Mouse (Mus musculus): ENCODE data around the gene Fcho2. TPM values are rescaled to one million over a fixed set of nuclear protein-coding genes. Genes with fewer than 3 reads are reported as not detected.

The Fcho2 gene
- polyA plus RNA-seq, 1 experiment from 2014 or later, result 42.7 TPM

DNA sequence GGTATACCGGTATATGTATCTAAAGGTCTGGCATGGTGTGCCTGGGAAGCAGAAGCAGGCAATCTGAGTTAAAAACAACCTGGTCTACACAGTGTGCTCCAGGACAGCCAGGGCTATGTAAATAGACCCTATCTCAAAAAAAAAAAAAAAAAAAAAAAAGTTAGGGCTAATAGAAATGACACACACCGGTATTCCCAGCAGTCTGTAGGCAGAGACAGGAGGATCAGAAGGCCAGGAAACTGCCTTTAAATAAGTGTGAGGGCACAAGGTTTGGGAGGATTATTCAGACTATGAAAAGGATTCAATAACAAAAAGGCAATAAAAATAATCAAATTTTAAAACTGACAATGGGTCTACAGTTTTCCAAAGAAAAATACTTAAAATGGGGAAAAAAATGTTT is 2.1 kb downstream of the Fcho2 start:
- no peak overlapping the region for H3K27ac ChIP-seq (ENCODE audit: low read length)
- ATAC-seq (ENCODE audit: insufficient read depth, low FRiP score), result no peak
- no peak overlapping the region for H3K4me3 ChIP-seq (replicated peaks; ENCODE audit: low read length)
- no peaks in the 10 kb centered on the region for H3K9me3 ChIP-seq (replicated peaks; ENCODE audit: control insufficient read depth, low read length)
- WGBS, result 66% methylated on average over 2 of the region's 2 CpGs
- no peaks in the 10 kb centered on the region for H3K36me3 ChIP-seq (ENCODE audit: control insufficient read depth, insufficient read depth, low read length)
- no peaks in the 10 kb centered on the region for H3K27me3 ChIP-seq (ENCODE audit: control insufficient read depth, insufficient read depth, low read length)
- no peak overlapping the region for H3K9ac ChIP-seq (ENCODE audit: low read length)
- H3K4me1 ChIP-seq (ENCODE audit: control insufficient read depth, insufficient read depth, low read length), result peaks cover 7% of the 10 kb centered on the region
- H3K4me2 ChIP-seq (ENCODE audit: low read depth, low read length), result peak overlapping the region; percentile 67

DNA sequence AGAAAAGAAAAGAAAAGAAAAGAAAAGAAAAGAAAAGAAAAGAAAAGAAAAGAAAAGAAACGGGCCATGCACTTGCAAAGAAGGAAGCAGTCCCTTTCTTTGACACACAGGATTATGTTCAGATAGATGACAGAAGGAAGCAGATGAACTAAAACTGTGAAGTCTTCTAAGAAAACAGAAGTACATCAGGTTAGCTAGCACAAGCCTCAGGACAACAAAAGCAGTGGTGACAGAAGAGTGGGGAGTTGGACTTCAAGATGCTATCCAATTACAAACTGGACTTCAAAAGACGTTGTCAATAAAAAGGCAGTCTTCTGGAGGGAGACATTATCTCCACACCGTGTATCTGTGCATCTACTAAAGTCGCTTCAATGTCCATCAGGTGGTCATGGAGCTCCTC is 3.0 kb downstream of the Fcho2 start:
- Histone ChIP-seq H3K9me3 (replicated peaks; ENCODE audit: control insufficient read depth, low read length) (no peaks in the 10 kb centered on the region), H3K36me3 (ENCODE audit: control insufficient read depth, insufficient read depth, low read length) (no peaks in the 10 kb centered on the region), H3K27me3 (ENCODE audit: control insufficient read depth, insufficient read depth, low read length) (no peaks in the 10 kb centered on the region), H3K4me1 (ENCODE audit: control insufficient read depth, insufficient read depth, low read length) (peaks cover 7% of the 10 kb centered on the region), H3K9ac (ENCODE audit: low read length) (no peak overlapping the region), H3K4me3 (replicated peaks; ENCODE audit: low read length) (no peak overlapping the region), H3K4me2 (ENCODE audit: low read depth, low read length) (no peak overlapping the region), H3K27ac (ENCODE audit: low read length) (no peak overlapping the region)
- ATAC-seq (ENCODE audit: insufficient read depth, low FRiP score), result no peak
- WGBS, result 65% methylated on average over 4 of the region's 4 CpGs

DNA sequence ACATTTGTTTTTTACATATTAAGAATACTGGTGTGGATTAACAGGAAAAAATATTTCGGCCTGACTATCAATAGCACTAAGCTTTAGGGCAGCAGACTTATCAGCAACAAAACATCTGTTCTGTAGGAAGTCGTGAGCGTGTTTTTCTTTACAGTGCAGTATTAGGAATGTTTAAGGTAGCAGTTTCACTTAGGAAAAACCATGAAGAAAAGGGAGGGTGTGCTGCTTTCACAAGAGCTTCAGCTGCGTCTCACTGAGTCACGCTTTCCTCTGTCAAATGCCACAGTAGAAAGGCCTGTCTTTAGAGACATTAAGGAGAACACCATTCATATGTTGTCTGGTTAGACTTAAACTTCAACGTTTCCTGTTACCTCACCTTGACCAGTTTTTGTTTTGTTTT is 5.1 kb downstream of the Fcho2 start:
- H3K27me3 ChIP-seq (ENCODE audit: control insufficient read depth, insufficient read depth, low read length), result no peaks in the 10 kb centered on the region
- H3K4me1 ChIP-seq (ENCODE audit: control insufficient read depth, insufficient read depth, low read length), result peaks cover 2% of the 10 kb centered on the region; the same call in 1 of the 2 replicates
- H3K4me3 ChIP-seq (replicated peaks; ENCODE audit: low read length), result no peak overlapping the region
- ATAC-seq (ENCODE audit: insufficient read depth, low FRiP score), result no peak
- 33% methylated on average over 6 of the region's 6 CpGs for WGBS
- peak overlapping the region; percentile 21; the same call in 1 of the 2 replicates for H3K4me2 ChIP-seq (ENCODE audit: low read depth, low read length)
- H3K9me3 ChIP-seq (replicated peaks; ENCODE audit: control insufficient read depth, low read length), result no peaks in the 10 kb centered on the region
- no peak overlapping the region for H3K9ac ChIP-seq (ENCODE audit: low read length)
- H3K27ac ChIP-seq (ENCODE audit: low read length), result peak overlapping the region; percentile 34; the same call in 1 of the 2 replicates
- peaks cover under 1% of the 10 kb centered on the region; the same call in 1 of the 2 replicates for H3K36me3 ChIP-seq (ENCODE audit: control insufficient read depth, insufficient read depth, low read length)

DNA sequence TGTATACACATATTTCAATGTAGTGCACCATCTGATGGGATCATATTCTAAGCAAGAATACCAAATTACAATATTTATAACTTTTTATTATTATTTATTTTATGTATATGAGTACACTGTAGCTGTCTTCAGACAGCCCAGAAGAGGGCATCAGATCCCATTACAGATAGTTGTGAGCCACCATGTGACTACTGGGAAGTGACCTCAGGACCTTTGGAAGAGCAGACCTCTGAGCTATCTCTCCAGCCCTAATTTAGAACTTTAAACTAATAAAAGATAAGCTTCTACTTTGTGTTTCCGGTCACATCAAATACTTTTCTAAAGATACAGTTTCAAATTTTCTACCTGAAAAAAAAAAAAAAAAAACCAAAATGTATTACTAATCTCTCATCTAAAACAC is 6.2 kb downstream of the Fcho2 start:
- Histone ChIP-seq H3K9ac (ENCODE audit: low read length) (no peak overlapping the region), H3K27ac (ENCODE audit: low read length) (no peak overlapping the region), H3K9me3 (replicated peaks; ENCODE audit: control insufficient read depth, low read length) (no peaks in the 10 kb centered on the region), H3K4me2 (ENCODE audit: low read depth, low read length) (no peak overlapping the region), H3K27me3 (ENCODE audit: control insufficient read depth, insufficient read depth, low read length) (no peaks in the 10 kb centered on the region), H3K4me1 (ENCODE audit: control insufficient read depth, insufficient read depth, low read length) (peaks cover 2% of the 10 kb centered on the region; the same call in 1 of the 2 replicates), H3K4me3 (replicated peaks; ENCODE audit: low read length) (no peak overlapping the region), H3K36me3 (ENCODE audit: control insufficient read depth, insufficient read depth, low read length) (peaks cover 3% of the 10 kb centered on the region; the same call in 1 of the 2 replicates)
- ATAC-seq (ENCODE audit: insufficient read depth, low FRiP score), result no peak
- 83% methylated on average over 1 of the region's 1 CpGs for WGBS

DNA sequence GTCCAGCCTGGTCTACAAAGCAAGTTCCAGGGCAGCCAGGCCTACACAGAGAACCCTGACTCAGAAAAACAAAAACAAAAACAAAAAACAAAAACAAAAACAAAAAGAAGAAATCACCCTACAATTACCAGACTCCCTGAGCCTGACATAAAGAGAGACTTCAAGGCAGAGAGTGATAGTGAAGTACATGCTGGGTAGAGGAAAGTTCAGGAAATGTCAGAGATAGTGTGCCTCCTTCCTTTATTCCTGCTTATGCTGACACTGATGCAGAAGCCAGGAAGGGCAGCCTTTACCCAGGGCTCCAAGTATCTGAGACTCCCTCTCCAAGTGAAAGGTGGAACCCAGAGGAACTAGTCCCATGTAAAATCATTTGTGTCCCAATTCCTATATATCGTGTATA is 10.8 kb downstream of the Fcho2 start:
- 89% methylated on average over 1 of the region's 1 CpGs for WGBS
- peaks cover 17% of the 10 kb centered on the region for H3K36me3 ChIP-seq (ENCODE audit: control insufficient read depth, insufficient read depth, low read length)
- no peak overlapping the region for H3K4me3 ChIP-seq (replicated peaks; ENCODE audit: low read length)
- no peak overlapping the region for H3K27ac ChIP-seq (ENCODE audit: low read length)
- H3K9ac ChIP-seq (ENCODE audit: low read length), result no peak overlapping the region
- no peaks in the 10 kb centered on the region for H3K27me3 ChIP-seq (ENCODE audit: control insufficient read depth, insufficient read depth, low read length)
- 0 out of 2 replicates have a peak, but pooled peaks cover 4% of the 10 kb centered on the region for H3K9me3 ChIP-seq (replicated peaks; ENCODE audit: control insufficient read depth, low read length)
- no peaks in the 10 kb centered on the region for H3K4me1 ChIP-seq (ENCODE audit: control insufficient read depth, insufficient read depth, low read length)
- ATAC-seq (ENCODE audit: insufficient read depth, low FRiP score), result no peak
- no peak overlapping the region for H3K4me2 ChIP-seq (ENCODE audit: low read depth, low read length)

DNA sequence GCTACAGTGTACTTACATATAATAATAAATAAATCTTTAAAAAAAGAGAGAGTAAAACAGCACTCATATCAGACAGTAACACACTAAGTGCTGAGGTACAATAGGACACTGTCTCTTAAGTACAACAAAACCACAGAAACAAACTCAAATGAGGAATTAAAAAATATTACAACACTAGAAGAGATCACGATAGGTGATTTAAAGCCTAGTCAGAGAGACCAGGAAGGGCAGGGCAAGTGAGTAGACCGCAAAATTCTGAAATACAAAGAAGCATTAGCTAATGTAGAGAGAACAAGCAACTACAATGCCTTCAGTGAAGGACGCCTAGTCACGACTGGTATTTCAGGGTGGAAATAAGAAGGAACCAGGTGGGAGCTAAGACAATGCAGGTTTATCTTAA is 11.6 kb downstream of the Fcho2 start:
- Histone ChIP-seq H3K4me3 (replicated peaks; ENCODE audit: low read length) (no peak overlapping the region), H3K27ac (ENCODE audit: low read length) (no peak overlapping the region), H3K36me3 (ENCODE audit: control insufficient read depth, insufficient read depth, low read length) (peaks cover 17% of the 10 kb centered on the region), H3K4me2 (ENCODE audit: low read depth, low read length) (no peak overlapping the region), H3K4me1 (ENCODE audit: control insufficient read depth, insufficient read depth, low read length) (no peaks in the 10 kb centered on the region), H3K9me3 (replicated peaks; ENCODE audit: control insufficient read depth, low read length) (0 out of 2 replicates have a peak, but pooled peaks cover 4% of the 10 kb centered on the region), H3K9ac (ENCODE audit: low read length) (no peak overlapping the region), H3K27me3 (ENCODE audit: control insufficient read depth, insufficient read depth, low read length) (no peaks in the 10 kb centered on the region)
- no peak for ATAC-seq (ENCODE audit: insufficient read depth, low FRiP score)
- WGBS, result 75% methylated on average over 4 of the region's 4 CpGs

DNA sequence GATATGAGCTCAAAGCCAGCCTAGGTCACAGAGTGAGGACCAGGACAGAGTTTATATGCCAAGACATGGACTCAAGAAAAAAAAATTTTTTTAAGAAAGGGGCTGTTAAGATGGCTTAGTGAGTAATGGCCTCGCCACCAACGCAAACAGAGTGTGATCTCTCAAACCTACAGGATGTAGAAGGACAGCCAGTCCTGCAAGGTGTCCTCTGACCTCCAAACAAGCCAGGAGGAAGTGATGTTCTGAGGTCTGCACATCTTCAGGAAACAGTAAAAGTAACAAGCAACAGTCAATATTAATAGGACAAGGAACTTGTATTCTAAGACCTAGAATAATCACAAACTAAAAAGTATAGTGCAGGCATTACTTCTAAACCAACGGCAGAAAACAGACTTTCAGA is 12.3 kb downstream of the Fcho2 start:
- Histone ChIP-seq H3K4me2 (ENCODE audit: low read depth, low read length) (no peak overlapping the region), H3K9ac (ENCODE audit: low read length) (no peak overlapping the region), H3K4me3 (replicated peaks; ENCODE audit: low read length) (no peak overlapping the region), H3K9me3 (replicated peaks; ENCODE audit: control insufficient read depth, low read length) (0 out of 2 replicates have a peak, but pooled peaks cover 4% of the 10 kb centered on the region), H3K27ac (ENCODE audit: low read length) (no peak overlapping the region), H3K4me1 (ENCODE audit: control insufficient read depth, insufficient read depth, low read length) (no peaks in the 10 kb centered on the region), H3K36me3 (ENCODE audit: control insufficient read depth, insufficient read depth, low read length) (peaks cover 17% of the 10 kb centered on the region), H3K27me3 (ENCODE audit: control insufficient read depth, insufficient read depth, low read length) (no peaks in the 10 kb centered on the region)
- WGBS, result 80% methylated on average over 3 of the region's 3 CpGs
- no peak for ATAC-seq (ENCODE audit: insufficient read depth, low FRiP score)

DNA sequence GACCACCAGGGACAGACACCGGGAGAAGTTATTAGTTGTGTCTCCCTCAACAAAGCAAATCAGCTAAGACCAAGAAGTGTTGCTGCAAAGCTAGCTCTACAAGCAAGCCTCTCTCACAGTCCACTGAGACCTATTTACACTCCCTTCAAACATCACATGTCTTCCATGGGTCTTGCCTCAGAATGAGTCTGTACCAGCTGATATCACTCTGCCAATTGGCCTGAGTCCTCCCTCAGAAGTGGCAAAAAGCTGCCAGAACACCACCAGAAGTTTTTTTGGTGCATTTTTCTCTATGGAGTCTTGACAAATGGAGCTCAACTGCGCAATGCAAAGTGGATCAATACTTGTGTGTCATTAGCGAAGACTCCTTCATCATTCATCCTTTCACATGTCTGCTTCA is 19.7 kb downstream of the Fcho2 start:
- no peak overlapping the region for H3K9ac ChIP-seq (ENCODE audit: low read length)
- no peaks in the 10 kb centered on the region for H3K4me1 ChIP-seq (ENCODE audit: control insufficient read depth, insufficient read depth, low read length)
- peaks cover 16% of the 10 kb centered on the region for H3K36me3 ChIP-seq (ENCODE audit: control insufficient read depth, insufficient read depth, low read length)
- 91% methylated on average over 3 of the region's 3 CpGs for WGBS
- no peak overlapping the region for H3K27ac ChIP-seq (ENCODE audit: low read length)
- H3K9me3 ChIP-seq (replicated peaks; ENCODE audit: control insufficient read depth, low read length), result 0 out of 2 replicates have a peak, but pooled peaks cover 2% of the 10 kb centered on the region
- H3K27me3 ChIP-seq (ENCODE audit: control insufficient read depth, insufficient read depth, low read length), result no peaks in the 10 kb centered on the region
- no peak overlapping the region for H3K4me2 ChIP-seq (ENCODE audit: low read depth, low read length)
- no peak for ATAC-seq (ENCODE audit: insufficient read depth, low FRiP score)
- H3K4me3 ChIP-seq (replicated peaks; ENCODE audit: low read length), result no peak overlapping the region

DNA sequence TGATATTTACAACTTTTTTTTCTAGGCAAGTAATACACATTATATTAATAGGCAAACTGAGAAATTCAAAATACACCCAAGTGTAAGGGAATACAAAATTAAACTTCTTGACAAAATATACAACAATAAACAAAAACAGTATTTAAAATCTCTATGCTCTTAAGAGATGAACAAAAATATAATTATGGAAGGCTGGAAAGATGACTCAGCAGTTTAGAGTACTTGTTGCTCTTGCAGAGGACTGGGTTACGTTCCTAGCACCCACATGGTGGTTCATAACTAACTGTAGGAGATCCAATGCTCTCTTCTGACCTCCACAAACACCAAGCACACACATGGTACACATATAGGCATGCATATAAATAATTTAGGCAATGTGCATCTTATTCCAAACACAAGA is 22.4 kb downstream of the Fcho2 start:
- no peaks in the 10 kb centered on the region for H3K27me3 ChIP-seq (ENCODE audit: control insufficient read depth, insufficient read depth, low read length)
- H3K9me3 ChIP-seq (replicated peaks; ENCODE audit: control insufficient read depth, low read length), result no peaks in the 10 kb centered on the region
- H3K4me3 ChIP-seq (replicated peaks; ENCODE audit: low read length), result no peak overlapping the region
- ATAC-seq (ENCODE audit: insufficient read depth, low FRiP score), result no peak
- 91% methylated on average over 1 of the region's 1 CpGs for WGBS
- no peak overlapping the region for H3K27ac ChIP-seq (ENCODE audit: low read length)
- H3K9ac ChIP-seq (ENCODE audit: low read length), result no peak overlapping the region
- peaks cover 9% of the 10 kb centered on the region; the same call in 1 of the 2 replicates for H3K36me3 ChIP-seq (ENCODE audit: control insufficient read depth, insufficient read depth, low read length)
- no peaks in the 10 kb centered on the region for H3K4me1 ChIP-seq (ENCODE audit: control insufficient read depth, insufficient read depth, low read length)
- no peak overlapping the region for H3K4me2 ChIP-seq (ENCODE audit: low read depth, low read length)

Data from stomach, embryonic 16.5 days (tissue).